Mouse (Mus musculus) liver, postnatal 0 days (tissue): ENCODE results near the gene Tmem165.

ENCODE experiments used
- CTCF ChIP-seq: sonication (generic); IDR thresholded peaks from 2 replicates; pipeline ENCODE4 v1.5.1; 2016; ENCODE audit warnings: antibody characterized with exemption, low read depth
- EP300 ChIP-seq: IDR thresholded peaks from 2 replicates; pipeline ENCODE4 v1.6.1; 2016; ENCODE audit warnings: antibody characterized with exemption, low read depth, mild to moderate bottlenecking

- TF ChIP-seq CTCF (no peak), EP300 (no peak)
Observed at GRCm38 (mm10) chr5:76153430-76153829, 30.2 kb upstream of the Tmem165 start.
